Mouse (Mus musculus): ENCODE results near the gene Rapgef5. TPM values are rescaled to one million over a fixed set of nuclear protein-coding genes. Genes with fewer than 3 reads are reported as not detected.

Gene Rapgef5
- total and polyA plus RNA-seq, 3 experiments: not detected

DNA sequence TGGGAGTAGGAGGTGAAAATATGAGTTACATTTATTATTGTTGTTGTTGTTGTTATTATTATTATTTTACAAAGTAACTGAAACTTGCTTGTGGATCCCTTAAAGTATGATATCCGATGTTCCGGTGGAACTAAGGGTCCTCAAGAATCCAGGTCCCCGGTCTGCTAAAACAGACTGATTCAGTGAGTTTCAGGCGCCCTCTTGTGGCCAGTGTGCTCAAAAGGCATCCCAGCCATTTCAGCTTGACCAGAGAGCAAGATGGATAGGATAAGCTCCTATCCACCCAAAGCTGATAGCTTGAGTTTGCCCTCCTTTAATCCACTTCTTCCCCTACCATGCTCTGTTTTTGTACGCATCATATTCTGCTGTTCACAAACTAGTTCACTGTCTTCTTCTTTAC, 252.8 kb downstream of the Rapgef5 start:
- Histone ChIP-seq H3K79me2 (ENCODE audit: control insufficient read depth, insufficient read depth, low read length, poor library complexity) (no peaks in the 10 kb centered on the region), H3K4me3 (ENCODE audit: control insufficient read depth in 1 of 2, insufficient read depth in 1 of 2, low read depth in 2 of 2, low read length in 2 of 2) (no peak overlapping the region), H3K9ac (ENCODE audit: control insufficient read depth, low read depth, low read length, poor library complexity, severe bottlenecking) (no peak overlapping the region), H3K27ac (ENCODE audit: control insufficient read depth, low read depth, low read length) (no peak overlapping the region), H3K27me3 (ENCODE audit: control insufficient read depth in 1 of 2, insufficient read depth in 2 of 2, low read length in 2 of 2) (no peaks in the 10 kb centered on the region), H3K4me1 (ENCODE audit: control insufficient read depth in 1 of 2, insufficient read depth in 2 of 2, low read length in 2 of 2) (no peaks in the 10 kb centered on the region), H3K36me3 (ENCODE audit: control insufficient read depth in 1 of 2, insufficient read depth in 2 of 2, low read length in 2 of 2) (no peaks in the 10 kb centered on the region), H3K9me3 (replicated peaks; ENCODE audit: insufficient read depth, low read length) (no peaks in the 10 kb centered on the region)
- TF ChIP-seq GABPA (IDR thresholded peaks at IDR 0.05; ENCODE audit: low read depth, low read length) (no peak), MAFK (IDR thresholded peaks at IDR 0.05; ENCODE audit: borderline replicate concordance, low read depth, low read length) (no peak), SMC3 (IDR thresholded peaks at IDR 0.05; ENCODE audit: low read depth, low read length) (peak; percentile 90), ZNF384 (IDR thresholded peaks at IDR 0.05; ENCODE audit: low read depth, low read length) (no peak), ZC3H11A (IDR thresholded peaks at IDR 0.05; ENCODE audit: low read depth, low read length) (peak; percentile 50), EP300 (IDR thresholded peaks at IDR 0.05; ENCODE audit: low read depth in 1 of 2, low read length in 2 of 2) (no peak), CTCF (IDR thresholded peaks at IDR 0.05 in 2 of 3, conservative IDR thresholded peaks at IDR 0.05 in 1 of 3; ENCODE audit: control insufficient read depth in 1 of 3, insufficient read depth in 1 of 3, low read depth in 2 of 3, low read length in 3 of 3, poor library complexity in 1 of 3, severe bottlenecking in 1 of 3) (peak; percentile 95 to 97 (median 97)), MEF2A (IDR thresholded peaks at IDR 0.05; ENCODE audit: extremely low read depth, insufficient replicate concordance, low read depth, low read length, poor library complexity, severe bottlenecking) (no peak), RAD21 (IDR thresholded peaks at IDR 0.05; ENCODE audit: low read depth, low read length) (peak; percentile 89), GATA1 (IDR thresholded peaks at IDR 0.05; ENCODE audit: low read depth, low read length) (0 out of 2 replicates have a peak, but pooled peaks have one; percentile 23), ZKSCAN1 (IDR thresholded peaks at IDR 0.05; ENCODE audit: low read depth, low read length) (no peak)
- DNase-seq (ENCODE audit: low read depth, low spot score): peak; percentile 76

DNA sequence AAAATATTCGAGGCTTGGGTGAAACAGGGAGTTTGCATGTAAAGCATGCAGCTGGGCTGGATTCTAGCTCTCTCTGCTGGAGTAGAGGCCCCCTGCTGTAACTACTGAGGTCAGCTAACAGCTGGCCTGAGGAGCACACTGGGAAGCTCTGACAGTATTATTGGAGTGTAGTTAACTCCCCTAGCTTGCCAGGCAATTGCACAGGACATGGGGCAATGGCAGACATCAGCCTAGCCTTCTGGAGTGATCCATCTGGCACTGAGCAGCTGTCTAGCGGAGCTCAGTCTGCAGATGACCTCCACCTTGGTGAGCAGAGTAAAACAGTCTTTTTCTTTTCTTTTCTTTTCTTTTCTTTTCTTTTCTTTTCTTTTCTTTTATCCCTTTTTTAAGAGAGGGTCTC, 253.9 kb downstream of the Rapgef5 start:
- H3K27me3 ChIP-seq (ENCODE audit: control insufficient read depth in 1 of 2, insufficient read depth in 2 of 2, low read length in 2 of 2): no peaks in the 10 kb centered on the region
- H3K27ac ChIP-seq (ENCODE audit: control insufficient read depth, low read depth, low read length): no peak overlapping the region
- TF ChIP-seq RAD21 (IDR thresholded peaks at IDR 0.05; ENCODE audit: low read depth, low read length): no peak
- no peak for TF ChIP-seq ZKSCAN1 (IDR thresholded peaks at IDR 0.05; ENCODE audit: low read depth, low read length)
- no peak for TF ChIP-seq POLR2AphosphoS5 (IDR thresholded peaks at IDR 0.05; ENCODE audit: borderline replicate concordance, low read depth, low read length)
- TF ChIP-seq ETS1 (IDR thresholded peaks at IDR 0.05; ENCODE audit: low read depth, low read length): no peak
- no peak for TF ChIP-seq TAL1 (IDR thresholded peaks at IDR 0.05; ENCODE audit: low read length)
- H3K9me3 ChIP-seq (replicated peaks; ENCODE audit: insufficient read depth, low read length): no peaks in the 10 kb centered on the region
- no peak for DNase-seq (ENCODE audit: low read depth, low spot score)
- no peaks in the 10 kb centered on the region for H3K36me3 ChIP-seq (ENCODE audit: control insufficient read depth in 1 of 2, insufficient read depth in 2 of 2, low read length in 2 of 2)
- no peaks in the 10 kb centered on the region for H3K79me2 ChIP-seq (ENCODE audit: control insufficient read depth, insufficient read depth, low read length, poor library complexity)
- no peak overlapping the region for H3K4me3 ChIP-seq (ENCODE audit: control insufficient read depth in 1 of 2, insufficient read depth in 1 of 2, low read depth in 2 of 2, low read length in 2 of 2)
- H3K9ac ChIP-seq (ENCODE audit: control insufficient read depth, low read depth, low read length, poor library complexity, severe bottlenecking): no peak overlapping the region
- H3K4me1 ChIP-seq (ENCODE audit: control insufficient read depth in 1 of 2, insufficient read depth in 2 of 2, low read length in 2 of 2): no peaks in the 10 kb centered on the region

DNA sequence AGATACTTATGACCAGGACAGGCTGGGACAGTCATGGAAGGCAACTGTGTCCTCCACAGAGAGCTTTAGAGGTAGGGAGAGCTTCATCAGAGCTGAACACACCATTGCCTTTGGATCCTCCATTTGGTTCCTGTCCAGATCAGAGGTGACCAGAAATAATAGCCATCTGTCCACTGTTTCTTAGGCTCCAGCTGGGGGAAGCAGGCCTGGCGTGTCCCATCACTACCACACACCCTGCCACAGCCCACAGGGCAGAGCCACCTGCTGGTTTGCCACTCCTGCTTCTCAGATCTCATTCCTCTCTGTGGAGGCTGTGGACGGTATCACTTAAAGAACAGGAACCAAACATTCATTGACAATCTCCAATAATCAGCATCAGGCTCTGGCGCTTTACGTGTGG, 254.9 kb downstream of the Rapgef5 start:
- no peaks in the 10 kb centered on the region for H3K9me3 ChIP-seq (replicated peaks; ENCODE audit: insufficient read depth, low read length)

More for the DNA sequence above, 254.9 kb downstream of the Rapgef5 start:
- Histone ChIP-seq H3K27me3 (ENCODE audit: control insufficient read depth in 1 of 2, insufficient read depth in 2 of 2, low read length in 2 of 2) (no peaks in the 10 kb centered on the region), H3K36me3 (ENCODE audit: control insufficient read depth in 1 of 2, insufficient read depth in 2 of 2, low read length in 2 of 2) (no peaks in the 10 kb centered on the region), H3K4me1 (ENCODE audit: control insufficient read depth in 1 of 2, insufficient read depth in 2 of 2, low read length in 2 of 2) (no peaks in the 10 kb centered on the region), H3K9ac (ENCODE audit: control insufficient read depth, low read depth, low read length, poor library complexity, severe bottlenecking) (no peak overlapping the region), H3K79me2 (ENCODE audit: control insufficient read depth, insufficient read depth, low read length, poor library complexity) (no peaks in the 10 kb centered on the region), H3K4me3 (ENCODE audit: control insufficient read depth in 1 of 2, insufficient read depth in 1 of 2, low read depth in 2 of 2, low read length in 2 of 2) (no peak overlapping the region), H3K27ac (ENCODE audit: control insufficient read depth, low read depth, low read length) (no peak overlapping the region)
- no peak for DNase-seq (ENCODE audit: low read depth, low spot score)
- no peak for TF ChIP-seq NELFE (IDR thresholded peaks at IDR 0.05; ENCODE audit: low read depth, low read length)
- TF ChIP-seq ZMIZ1 (IDR thresholded peaks at IDR 0.05; ENCODE audit: low read depth, low read length): no peak
- TF ChIP-seq ZNF384 (IDR thresholded peaks at IDR 0.05; ENCODE audit: low read depth, low read length): no peak
- no peak for TF ChIP-seq BHLHE40 (IDR thresholded peaks at IDR 0.05; ENCODE audit: borderline replicate concordance, low read depth, low read length)
- no peak for TF ChIP-seq SMC3 (IDR thresholded peaks at IDR 0.05; ENCODE audit: low read depth, low read length)
- no peak for TF ChIP-seq CHD2 (IDR thresholded peaks at IDR 0.05; ENCODE audit: low read length)
- no peak for TF ChIP-seq TBP (IDR thresholded peaks at IDR 0.05; ENCODE audit: low read depth, low read length)
- no peak for TF ChIP-seq E2F4 (IDR thresholded peaks at IDR 0.05; ENCODE audit: borderline replicate concordance, low read depth, low read length)
- no peak for TF ChIP-seq TCF12 (IDR thresholded peaks at IDR 0.05; ENCODE audit: low read depth, low read length)
- no peak for TF ChIP-seq MAZ (IDR thresholded peaks at IDR 0.05; ENCODE audit: low read depth, low read length)
- no peak for TF ChIP-seq USF1 (IDR thresholded peaks at IDR 0.05; ENCODE audit: low read depth, low read length)
- TF ChIP-seq ELF1 (IDR thresholded peaks at IDR 0.05; ENCODE audit: low read depth, low read length): no peak

Measured in MEL (cell line).